Mouse (Mus musculus): ENCODE data around the gene Stat4. TPM values are rescaled to one million over a fixed set of nuclear protein-coding genes. Genes with fewer than 3 reads are reported as not detected.

The Stat4 gene
- polyA plus RNA-seq, 1 experiment from 2014 or later: 9.8 TPM

- DNase-seq (ENCODE audit: extremely low spot score, low spot score): no peak
- Histone ChIP-seq H3K36me3 (replicated peaks) (peaks cover 13% of the 10 kb centered on the region), H3K27ac (no peak overlapping the region), H3K27me3 (ENCODE audit: poor library complexity, severe bottlenecking) (no peaks in the 10 kb centered on the region), H3K9me3 (no peaks in the 10 kb centered on the region), H3K4me3 (no peak overlapping the region), H3K4me1 (no peaks in the 10 kb centered on the region)
- WGBS: 92% methylated on average over 10 of the region's 10 CpGs
Measured at GRCm38 (mm10) chr1:52156351-52156750, 169.4 kb downstream of the Stat4 start.

Other genes starting within 250 kb of the Stat4 start
- 77.5 and 82.0 TPM in 2 replicates for gene Myo1b, start 71.1 kb upstream of the Stat4 start, polyA plus RNA-seq (2016; fragmentation: Nextera tagmentation; extraction: Ambion mirVana)
- 11.9 and 12.3 TPM in 2 replicates for gene Stat1, start 132.3 kb downstream of the Stat4 start, polyA plus RNA-seq (2016; fragmentation: Nextera tagmentation; extraction: Ambion mirVana)
- 14.6 and 16.0 TPM in 2 replicates for gene Gls, start 246.1 kb downstream of the Stat4 start, polyA plus RNA-seq (2016; fragmentation: Nextera tagmentation; extraction: Ambion mirVana)

All from forebrain, embryonic 10.5 days (tissue).